Mouse (Mus musculus) G1E (cell line): ENCODE data around the gene Gm3417.

Experiments
- CTCF ChIP-seq: IDR thresholded peaks from 2 replicates; pipeline ENCODE4 v1.5.1; 2012; ENCODE audit warnings: low read depth, low read length, inconsistent platforms, mixed read lengths
- GATA1 ChIP-seq: IDR thresholded peaks from 2 replicates; pipeline ENCODE4 v1.6.1; 2012; ENCODE audit warnings: borderline replicate concordance, low read length, inconsistent platforms, mixed read lengths

DNA sequence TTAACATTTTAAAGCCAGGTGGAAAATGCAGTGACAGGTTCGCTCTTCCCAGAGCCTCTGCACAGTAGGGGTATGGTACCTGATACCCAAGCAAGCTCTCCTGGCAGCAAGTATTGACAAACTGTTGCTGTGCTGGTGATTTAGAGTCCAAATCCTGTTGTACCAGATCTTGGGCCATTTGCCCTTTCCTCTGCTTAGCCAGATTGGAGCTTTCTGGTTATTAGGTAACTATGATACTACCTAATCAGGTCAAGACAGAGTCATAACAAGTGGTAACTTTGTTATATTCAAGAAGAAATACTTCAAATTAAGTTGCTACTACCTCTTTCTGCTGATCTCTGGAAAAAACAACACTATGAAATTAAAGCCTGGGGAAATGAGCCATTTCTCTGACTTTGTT lies 34.0 kb downstream of the Gm3417 start:
- no peak for TF ChIP-seq CTCF
- no peak for TF ChIP-seq GATA1
